Mouse (Mus musculus) liver, adult 2 months (tissue): ENCODE measurements around the gene Helb. TPM values are rescaled to one million over a fixed set of nuclear protein-coding genes. Genes with fewer than 3 reads are reported as not detected.

Experiments
- DNase-seq: peaks from one replicate; pipeline ENCODE4 v3.0.0-alpha.2; 2011; ENCODE audit warnings: low read depth, low spot score; ENCODE audit errors: extremely low read depth
- H3K27ac ChIP-seq: fragments of 200-500 bp; replicated peaks from 2 replicates; pipeline ENCODE4 v1.5.1; 2012; ENCODE audit warnings: low read depth, mild to moderate bottlenecking, control low read depth, inconsistent platforms, low read length; ENCODE audit not compliant: insufficient read depth
- H3K27me3 ChIP-seq: fragments of 200-500 bp; 2 replicates; pipeline ENCODE4 v1.6.1; 2012; ENCODE audit warnings: mild to moderate bottlenecking, moderate library complexity, low read length, inconsistent platforms; ENCODE audit not compliant: control insufficient read depth, insufficient read depth
- H3K36me3 ChIP-seq: fragments of 200-500 bp; 2 replicates; pipeline ENCODE4 v1.6.1; 2012; ENCODE audit warnings: low read length, inconsistent platforms; ENCODE audit not compliant: control insufficient read depth, insufficient read depth
- H3K4me1 ChIP-seq: fragments of 200-500 bp; 2 replicates; pipeline ENCODE4 v1.6.1; 2011; ENCODE audit warnings: low read length; ENCODE audit not compliant: control insufficient read depth, insufficient read depth
- H3K4me3 ChIP-seq: fragments of 200-500 bp; 2 replicates; pipeline ENCODE4 v1.5.1; 2011; ENCODE audit warnings: low read depth, mild to moderate bottlenecking, control low read depth, low read length, moderate library complexity; ENCODE audit not compliant: insufficient read depth
- H3K79me2 ChIP-seq: fragments of 200-500 bp; 2 replicates; pipeline ENCODE4 v1.6.1; 2012; ENCODE audit warnings: inconsistent platforms, mild to moderate bottlenecking, low read length, moderate library complexity; ENCODE audit not compliant: control insufficient read depth, insufficient read depth
- H3K9ac ChIP-seq: fragments of 200-500 bp; 2 replicates; pipeline ENCODE4 v1.6.1; 2012; ENCODE audit warnings: low read depth, mild to moderate bottlenecking, control low read depth, inconsistent platforms, low read length
- CTCF ChIP-seq: fragments of 200-500 bp; IDR thresholded peaks from 2 replicates; pipeline ENCODE4 v1.5.1; 2011; ENCODE audit warnings: low read depth, low read length, control low read depth
- POLR2A ChIP-seq: fragments of 200-500 bp; IDR thresholded peaks from 2 replicates; pipeline ENCODE4 v1.6.1; 2011; ENCODE audit warnings: low read length, control low read depth; ENCODE audit not compliant: insufficient read depth; ENCODE audit errors: extremely low read depth
- WGBS: fragments of 180-500 bp; shearing (Covaris S2); methylation state at CpG from one replicate; pipeline ENCODE4 v1.1.7; 2018; 5-methylcytosine and 5-hydroxymethylcytosine counted together
- polyA plus RNA-seq: library from polyadenylated mRNA; depleted of rRNA; stranded (reverse); fragments of >200 nt; gene quantifications from 2 replicates; pipeline ENCODE4 v1.2.3, GENCODE M21; 2012; rRNA removed
- total RNA-seq: library from RNA; depleted of rRNA; stranded (reverse); fragments of >200 nt; gene quantifications from 2 replicates; pipeline ENCODE4 v1.2.3, GENCODE M21; 2014; rRNA removed

Helb gene
- total and polyA plus RNA-seq, 2 experiments: 5.2 to 7.7 TPM

DNA sequence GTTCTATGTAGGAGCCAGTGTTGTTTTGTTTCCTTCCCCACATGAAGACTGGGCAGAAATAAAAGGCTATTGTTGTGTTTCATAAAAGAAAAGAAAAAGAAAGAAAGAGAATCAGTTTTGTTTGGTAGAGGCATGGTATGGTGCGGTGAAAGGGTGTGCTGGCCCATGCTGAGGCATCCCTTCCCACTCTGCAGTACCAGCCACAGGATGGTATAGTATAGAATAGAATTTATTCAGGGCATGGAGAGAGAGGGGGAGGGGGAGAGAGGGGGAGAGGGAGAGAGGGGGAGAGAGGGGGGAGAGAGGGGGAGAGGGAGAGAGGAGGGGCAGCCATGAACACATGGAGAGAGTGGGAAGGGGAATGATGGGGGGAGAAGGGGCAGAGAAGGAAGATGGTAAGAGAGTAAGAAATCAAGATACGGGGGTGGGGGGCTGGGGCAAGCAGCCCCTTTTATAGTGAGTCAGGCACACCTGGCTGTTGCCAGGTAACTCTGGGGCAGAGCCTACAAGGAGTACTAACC is 68.0 kb downstream of the Helb start:
- Histone ChIP-seq H3K4me3 (no peak overlapping the region), H3K4me1 (no peaks in the 10 kb centered on the region), H3K36me3 (no peaks in the 10 kb centered on the region), H3K27ac (no peak overlapping the region), H3K9ac (no peak overlapping the region), H3K79me2 (no peaks in the 10 kb centered on the region), H3K27me3 (no peaks in the 10 kb centered on the region)
- WGBS: 97% methylated on average over 2 of the region's 2 CpGs
- TF ChIP-seq POLR2A: no peak
- TF ChIP-seq CTCF: no peak
- DNase-seq: no peak

DNA sequence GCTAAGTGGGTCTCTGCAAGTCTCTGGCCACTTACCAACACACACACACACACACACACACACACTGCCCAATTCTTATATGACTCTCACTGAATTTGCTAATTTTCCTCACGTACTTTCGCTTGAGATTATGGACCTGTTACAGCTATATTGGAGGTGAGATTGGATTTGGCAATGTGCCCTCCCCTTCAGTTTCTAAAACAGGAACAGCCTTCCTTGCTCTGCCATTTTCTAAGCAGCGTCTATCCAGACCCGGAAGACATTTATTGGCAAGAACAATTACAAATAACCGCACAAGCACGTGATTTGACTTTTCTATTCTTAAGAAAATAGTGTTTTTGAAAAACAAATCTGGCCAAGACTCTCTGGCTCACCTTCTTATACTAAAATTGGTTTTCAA is 68.5 kb downstream of the Helb start:
- WGBS: 92% methylated on average over 6 of the region's 6 CpGs
- no peak overlapping the region for H3K27ac ChIP-seq
- H3K79me2 ChIP-seq: no peaks in the 10 kb centered on the region
- no peaks in the 10 kb centered on the region for H3K27me3 ChIP-seq
- TF ChIP-seq CTCF (no peak), POLR2A (no peak)
- H3K36me3 ChIP-seq: no peaks in the 10 kb centered on the region
- no peak overlapping the region for H3K4me3 ChIP-seq
- DNase-seq: no peak
- no peaks in the 10 kb centered on the region for H3K4me1 ChIP-seq
- no peak overlapping the region for H3K9ac ChIP-seq

DNA sequence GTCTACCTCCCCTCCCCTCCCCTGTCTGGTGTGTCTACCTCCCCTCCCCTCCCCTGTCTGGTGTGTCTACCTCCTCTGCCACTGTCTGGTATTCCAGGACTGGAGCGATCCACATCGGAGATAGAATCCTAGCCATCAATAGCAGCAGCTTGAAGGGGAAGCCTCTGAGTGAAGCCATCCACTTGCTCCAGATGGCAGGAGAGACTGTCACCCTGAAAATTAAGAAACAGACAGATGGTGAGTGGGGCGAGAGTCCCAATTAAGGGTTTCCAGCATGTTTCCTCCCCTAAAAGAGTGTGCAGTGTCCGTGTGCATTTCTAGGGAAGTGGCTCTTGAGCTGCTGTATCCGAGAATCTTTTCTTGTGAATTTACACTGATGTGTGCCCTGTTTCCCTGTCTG is 74.6 kb downstream of the Helb start:
- Histone ChIP-seq H3K27ac (no peak overlapping the region), H3K36me3 (no peaks in the 10 kb centered on the region), H3K9ac (no peak overlapping the region), H3K27me3 (no peaks in the 10 kb centered on the region), H3K79me2 (no peaks in the 10 kb centered on the region), H3K4me3 (no peak overlapping the region), H3K4me1 (no peaks in the 10 kb centered on the region)
- 96% methylated on average over 5 of the region's 5 CpGs for WGBS
- TF ChIP-seq CTCF (no peak), POLR2A (no peak)
- no peak for DNase-seq

DNA sequence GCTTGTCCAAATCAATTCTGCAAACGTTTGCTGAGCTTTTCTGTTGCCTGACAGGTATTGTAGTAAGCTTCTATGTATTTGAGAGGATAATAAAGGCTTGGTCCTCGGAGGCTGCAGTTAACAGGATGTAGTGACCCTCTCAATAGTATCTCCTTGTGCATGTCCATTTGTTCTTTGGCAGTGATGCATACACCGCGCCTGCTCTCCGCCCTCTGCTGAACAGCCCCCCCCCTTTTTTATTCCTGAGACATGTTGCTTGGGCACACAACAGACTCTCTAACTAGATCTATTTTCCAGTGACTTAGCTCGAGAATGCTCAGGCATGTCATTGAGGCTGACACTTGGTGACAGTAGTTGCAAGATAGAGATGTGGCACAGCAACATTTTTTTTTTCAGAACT is 77.0 kb downstream of the Helb start:
- H3K79me2 ChIP-seq: no peaks in the 10 kb centered on the region
- TF ChIP-seq CTCF (no peak), POLR2A (no peak)
- H3K4me3 ChIP-seq: no peak overlapping the region
- no peaks in the 10 kb centered on the region for H3K4me1 ChIP-seq
- H3K27ac ChIP-seq: no peak overlapping the region
- DNase-seq: no peak
- H3K9ac ChIP-seq: no peak overlapping the region
- H3K36me3 ChIP-seq: no peaks in the 10 kb centered on the region
- 78% methylated on average over 6 of the region's 6 CpGs for WGBS
- H3K27me3 ChIP-seq: no peaks in the 10 kb centered on the region

DNA sequence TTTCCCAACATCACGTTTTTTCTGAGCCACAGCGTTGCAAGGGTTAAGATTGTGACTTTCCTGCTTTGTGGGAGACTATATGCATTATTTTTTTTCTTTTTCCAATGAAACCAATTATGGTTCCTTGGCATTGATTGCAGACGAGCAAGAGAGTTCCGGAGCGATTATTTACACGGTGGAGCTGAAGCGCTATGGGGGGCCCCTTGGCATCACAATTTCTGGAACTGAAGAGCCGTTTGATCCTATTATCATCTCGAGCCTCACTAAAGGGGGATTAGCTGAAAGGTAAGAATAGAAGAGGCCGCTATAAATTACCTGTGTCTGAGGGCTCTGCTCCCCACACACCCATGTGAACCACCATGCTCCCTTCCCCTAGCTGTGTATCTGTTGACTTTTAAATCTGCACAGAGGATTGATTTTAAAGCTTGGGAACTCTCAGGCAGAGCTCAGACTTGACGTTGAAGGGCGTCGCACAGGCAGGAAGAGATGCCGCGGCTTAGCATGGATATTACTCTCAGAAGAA is 77.5 kb downstream of the Helb start:
- 66% methylated on average over 15 of the region's 15 CpGs for WGBS

DNA sequence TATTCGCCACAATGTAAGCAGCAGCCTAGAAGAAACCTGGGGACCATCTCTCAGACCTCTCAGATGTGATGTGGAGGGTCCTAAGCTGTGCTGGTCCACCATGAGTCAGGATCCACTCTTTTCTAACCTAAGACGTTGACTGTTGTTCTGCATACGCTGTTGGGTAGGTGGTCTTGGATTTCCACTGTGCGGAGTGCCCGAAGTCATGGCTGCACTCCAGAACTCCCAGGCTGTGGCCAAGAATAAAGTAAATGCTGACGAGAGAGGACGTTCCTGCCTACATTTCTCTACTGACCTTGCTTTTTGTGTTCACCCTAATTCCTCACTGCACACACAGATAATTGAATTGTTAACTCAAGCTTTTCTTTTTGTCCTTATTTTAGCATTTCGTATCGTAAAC is 78.9 kb downstream of the Helb start:
- WGBS: 89% methylated on average over 9 of the region's 9 CpGs
- no peaks in the 10 kb centered on the region for H3K79me2 ChIP-seq
- H3K27me3 ChIP-seq: no peaks in the 10 kb centered on the region

More for the DNA sequence above, 77.5 kb downstream of the Helb start:
- Histone ChIP-seq H3K27me3 (no peaks in the 10 kb centered on the region), H3K9ac (no peak overlapping the region), H3K4me1 (no peaks in the 10 kb centered on the region), H3K79me2 (no peaks in the 10 kb centered on the region), H3K4me3 (no peak overlapping the region), H3K27ac (no peak overlapping the region), H3K36me3 (no peaks in the 10 kb centered on the region)
- TF ChIP-seq CTCF (no peak), POLR2A (no peak)
- no peak for DNase-seq

More for the DNA sequence above, 78.9 kb downstream of the Helb start:
- no peak for DNase-seq
- no peak for TF ChIP-seq POLR2A
- no peaks in the 10 kb centered on the region for H3K4me1 ChIP-seq
- no peak overlapping the region for H3K4me3 ChIP-seq
- no peak overlapping the region for H3K9ac ChIP-seq
- H3K36me3 ChIP-seq: no peaks in the 10 kb centered on the region
- no peak overlapping the region for H3K27ac ChIP-seq

Other genes starting within 250 kb of the Helb start
- gene Tmbim4, start 88.6 kb upstream of the Helb start, total RNA-seq: 97.6 and 115 TPM in 2 replicates
- 324 and 346 TPM in 2 replicates for gene Tmbim4, start 88.6 kb upstream of the Helb start, polyA plus RNA-seq
- 0.60 and 1.1 TPM in 2 replicates for gene Irak3, start 89.1 kb upstream of the Helb start, total RNA-seq
- gene Irak3, start 89.1 kb upstream of the Helb start, polyA plus RNA-seq: 0.32 and 0.49 TPM in 2 replicates
- gene Llph, start 114.1 kb upstream of the Helb start, total RNA-seq: 10.5 and 15.2 TPM in 2 replicates
- 4.0 and 4.9 TPM in 2 replicates for gene Llph, start 114.1 kb upstream of the Helb start, polyA plus RNA-seq